Mouse (Mus musculus) testis, adult 2 months (tissue): ENCODE measurements around the gene Telo2. TPM values are rescaled to one million over a fixed set of nuclear protein-coding genes. Genes with fewer than 3 reads are reported as not detected.

Source experiments
- H3K27ac ChIP-seq: fragments of 200-500 bp; 2 replicates; pipeline ENCODE4 v1.5.1; 2012; ENCODE audit warnings: low read depth, low read length; ENCODE audit not compliant: control insufficient read depth, insufficient read depth
- H3K27me3 ChIP-seq: fragments of 200-500 bp; 2 replicates; pipeline ENCODE4 v1.6.1; 2012; ENCODE audit warnings: mild to moderate bottlenecking, low read length, moderate library complexity; ENCODE audit not compliant: control insufficient read depth, insufficient read depth
- H3K36me3 ChIP-seq: fragments of 200-500 bp; 2 replicates; pipeline ENCODE4 v1.6.1; 2012; ENCODE audit warnings: mild to moderate bottlenecking, low read length; ENCODE audit not compliant: control insufficient read depth, insufficient read depth
- H3K4me1 ChIP-seq: fragments of 200-500 bp; 2 replicates; pipeline ENCODE4 v1.6.1; 2012; ENCODE audit warnings: low read length; ENCODE audit not compliant: control insufficient read depth, insufficient read depth
- H3K4me3 ChIP-seq: fragments of 200-500 bp; 2 replicates; pipeline ENCODE4 v1.5.1; 2012; ENCODE audit warnings: low read depth, mild to moderate bottlenecking, low read length, moderate library complexity, mixed read lengths; ENCODE audit not compliant: control insufficient read depth
- CTCF ChIP-seq: fragments of 200-500 bp; IDR thresholded peaks from 2 replicates; pipeline ENCODE4 v1.5.1; 2012; ENCODE audit warnings: low read depth, mild to moderate bottlenecking, inconsistent platforms, low read length, moderate library complexity; ENCODE audit not compliant: control insufficient read depth, insufficient read depth, insufficient replicate concordance
- POLR2A ChIP-seq: fragments of 200-500 bp; IDR thresholded peaks from 2 replicates; pipeline ENCODE4 v1.6.1; 2012; ENCODE audit warnings: low read depth, mild to moderate bottlenecking, inconsistent platforms, low read length, moderate library complexity; ENCODE audit not compliant: control insufficient read depth
- polyA plus RNA-seq: library from polyadenylated mRNA; depleted of rRNA; stranded (reverse); fragments of >200 nt; gene quantifications from 2 replicates; pipeline ENCODE4 v1.2.3, GENCODE M21; 2012

Gene Telo2
- polyA plus RNA-seq, 1 experiment: 5.4 TPM

- no peaks in the 10 kb centered on the region for H3K4me1 ChIP-seq
- no peaks in the 10 kb centered on the region for H3K36me3 ChIP-seq
- H3K4me3 ChIP-seq: no peak overlapping the region
- H3K27ac ChIP-seq: no peak overlapping the region
- TF ChIP-seq POLR2A (no peak), CTCF (no peak)
- H3K27me3 ChIP-seq: no peaks in the 10 kb centered on the region
Observed at GRCm38 (mm10) chr17:25107786-25108185, 8.0 kb downstream of the Telo2 start.

- H3K36me3 ChIP-seq: no peaks in the 10 kb centered on the region; the same call in 1 of the 2 replicates
- no peaks in the 10 kb centered on the region; the same call in 1 of the 2 replicates for H3K4me1 ChIP-seq
- no peak overlapping the region for H3K4me3 ChIP-seq
- no peaks in the 10 kb centered on the region for H3K27me3 ChIP-seq
- H3K27ac ChIP-seq: no peak overlapping the region
- no peak for TF ChIP-seq CTCF
- TF ChIP-seq POLR2A: no peak
Observed at GRCm38 (mm10) chr17:25101338-25101737, 14.4 kb downstream of the Telo2 start.

GRCm38 (mm10) chr17:25100052-25100451 lies 15.7 kb downstream of the Telo2 start:
- no peaks in the 10 kb centered on the region; the same call in 1 of the 2 replicates for H3K4me1 ChIP-seq
- no peak overlapping the region for H3K4me3 ChIP-seq
- H3K27ac ChIP-seq: no peak overlapping the region
- no peaks in the 10 kb centered on the region; the same call in 1 of the 2 replicates for H3K36me3 ChIP-seq
- TF ChIP-seq POLR2A (no peak), CTCF (no peak)
- H3K27me3 ChIP-seq: no peaks in the 10 kb centered on the region

- Histone ChIP-seq H3K27me3 (no peaks in the 10 kb centered on the region), H3K4me1 (no peaks in the 10 kb centered on the region; the same call in 1 of the 2 replicates), H3K27ac (no peak overlapping the region), H3K4me3 (no peak overlapping the region), H3K36me3 (no peaks in the 10 kb centered on the region; the same call in 1 of the 2 replicates)
- TF ChIP-seq CTCF: no peak
- no peak for TF ChIP-seq POLR2A
Observed at GRCm38 (mm10) chr17:25096221-25096620, 19.5 kb downstream of the Telo2 start.

- peaks cover 1% of the 10 kb centered on the region for H3K36me3 ChIP-seq
- H3K4me1 ChIP-seq: peaks cover 4% of the 10 kb centered on the region; the same call in 1 of the 2 replicates
- H3K4me3 ChIP-seq: no peak overlapping the region
- no peak for TF ChIP-seq POLR2A
- no peak for TF ChIP-seq CTCF
- H3K27ac ChIP-seq: no peak overlapping the region
- no peaks in the 10 kb centered on the region for H3K27me3 ChIP-seq
Observed at GRCm38 (mm10) chr17:25090450-25090849, 25.3 kb downstream of the Telo2 start.

GRCm38 (mm10) chr17:25089158-25089557 lies 26.6 kb downstream of the Telo2 start:
- Histone ChIP-seq H3K4me1 (peaks cover 4% of the 10 kb centered on the region; the same call in 1 of the 2 replicates), H3K36me3 (peaks cover 1% of the 10 kb centered on the region), H3K4me3 (no peak overlapping the region), H3K27me3 (no peaks in the 10 kb centered on the region), H3K27ac (no peak overlapping the region)
- no peak for TF ChIP-seq POLR2A
- TF ChIP-seq CTCF: no peak

GRCm38 (mm10) chr17:25086724-25087123 lies 29.0 kb downstream of the Telo2 start:
- TF ChIP-seq POLR2A (no peak), CTCF (0 out of 2 replicates have a peak, but pooled peaks have one; percentile 6)
- Histone ChIP-seq H3K27ac (peak overlapping the region; percentile 41; the same call in 1 of the 2 replicates), H3K4me1 (peaks cover 4% of the 10 kb centered on the region; the same call in 1 of the 2 replicates), H3K4me3 (peak overlapping the region; percentile 9; the same call in 1 of the 2 replicates), H3K36me3 (peaks cover 1% of the 10 kb centered on the region), H3K27me3 (no peaks in the 10 kb centered on the region)
